Mouse (Mus musculus): ENCODE data around the gene Iqgap3.

DNA sequence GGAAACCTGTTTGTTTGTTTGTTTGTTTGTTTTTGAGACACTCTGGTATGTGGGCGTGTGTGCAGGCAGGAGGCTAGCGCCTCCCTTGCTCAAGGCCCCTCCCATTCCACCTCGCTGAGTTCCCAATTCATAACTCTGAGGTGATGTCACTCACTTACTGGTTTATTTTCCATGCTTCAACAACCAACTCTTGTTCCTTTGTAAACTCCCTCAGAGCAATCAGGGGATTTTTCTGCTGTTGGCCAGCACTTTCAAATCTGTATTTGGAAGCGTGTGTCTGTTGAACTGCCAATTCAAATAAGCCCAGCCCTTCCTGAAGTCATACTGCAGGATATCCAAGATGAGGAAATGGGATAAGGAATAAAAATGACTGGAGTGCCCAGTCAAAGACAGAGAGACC is 892 bp downstream of the Iqgap3 start:
- TF ChIP-seq POLR2A (IDR thresholded peaks at IDR 0.05; ENCODE audit: borderline replicate concordance, insufficient read depth, low read length) (no peak), CTCF (IDR thresholded peaks at IDR 0.05; ENCODE audit: borderline replicate concordance, insufficient read depth, low read depth, low read length) (no peak)

Measured in cerebellum, adult 2 months (tissue).